Mouse (Mus musculus): ENCODE measurements around the gene Igfbp6.
A peak's percentile ranks its signal among the peaks of the same experiment; 100 is the strongest.

Igfbp6 gene

DNA sequence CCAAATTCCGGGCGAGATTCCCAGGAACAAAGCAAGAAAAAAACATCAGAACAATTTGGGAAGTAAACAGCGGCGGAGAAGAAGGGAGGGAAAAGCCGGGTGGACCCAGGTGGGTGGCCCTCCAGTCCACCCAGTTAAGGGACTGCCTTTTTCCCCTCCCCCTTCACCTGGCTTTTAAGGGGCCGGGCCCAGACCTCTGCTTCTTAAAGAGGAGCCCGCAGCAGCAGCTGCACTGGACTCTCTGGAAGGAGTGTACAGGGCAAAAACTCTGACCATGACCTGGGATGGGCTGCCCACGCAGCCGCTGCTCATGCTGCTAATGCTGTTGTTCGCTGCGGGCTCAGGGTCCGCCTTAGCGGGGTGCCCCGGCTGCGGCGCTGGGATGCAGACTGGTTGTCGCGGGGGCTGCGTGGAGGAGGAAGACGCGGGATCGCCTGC, at the start of gene Igfbp6:
Gene Igfbp6, plus strand, starts transcription at position 89 of the 438 bp plus-strand sequence.
- no peak for DNase-seq (ENCODE audit: low read depth, low spot score)

- DNase-seq (ENCODE audit: low read depth, low spot score) = no peak
Observed at GRCm38 (mm10) chr15:102094988-102095387, 49.2 kb upstream of the Igfbp6 start.

GRCm38 (mm10) chr15:102097147-102097915, 46.8 kb upstream of the Igfbp6 start:
- no peak for DNase-seq (ENCODE audit: low read depth, low spot score)

DNA sequence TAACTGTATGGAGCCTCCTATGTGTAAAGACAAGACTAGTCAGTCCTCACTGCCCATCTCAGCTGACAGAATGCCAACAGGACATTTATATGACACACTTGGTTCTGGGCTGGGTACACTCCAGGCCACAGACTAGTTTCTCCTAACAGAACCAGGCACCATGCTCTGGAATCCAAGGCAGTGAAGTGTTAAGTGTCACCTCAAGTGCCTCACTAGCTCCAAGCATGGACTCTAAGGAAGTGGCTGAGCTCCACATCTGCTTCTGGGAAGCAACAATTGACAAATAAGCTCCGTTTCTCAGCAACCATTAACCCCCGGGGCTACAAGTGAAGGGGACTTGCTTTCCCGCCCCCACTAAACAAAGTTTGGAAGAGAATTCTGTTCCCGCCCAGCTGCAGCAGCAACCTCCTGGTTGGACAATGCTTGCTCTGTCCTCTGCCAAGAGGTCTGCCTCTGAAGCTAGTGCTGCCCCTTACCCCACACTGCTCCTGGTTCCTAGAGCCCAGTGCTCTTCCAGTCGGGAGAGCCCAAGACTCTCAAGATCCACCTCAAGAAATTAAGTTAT, 46.1 kb upstream of the Igfbp6 start:
- DNase-seq (ENCODE audit: low read depth, low spot score) = no peak

DNA sequence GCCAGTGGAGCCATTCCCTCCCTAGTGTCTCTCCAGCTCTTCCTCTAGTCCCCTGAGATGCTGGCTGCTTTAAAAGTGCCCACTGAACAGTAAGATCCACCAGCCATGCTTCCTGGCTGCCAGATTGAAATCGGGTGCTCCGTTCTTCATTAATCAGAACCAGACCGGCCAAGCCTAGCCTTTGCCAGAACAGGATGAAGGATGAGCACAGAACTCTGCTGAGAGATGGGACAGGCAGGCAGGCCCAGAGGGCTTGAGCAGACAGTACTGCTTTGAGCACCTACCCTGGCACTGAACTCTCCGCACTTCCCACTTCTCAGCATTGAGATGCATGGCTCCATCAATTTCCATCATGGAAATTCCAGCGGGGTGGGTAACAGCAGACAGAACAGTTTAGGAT, 44.9 kb upstream of the Igfbp6 start:
- no peak for DNase-seq (ENCODE audit: low read depth, low spot score)

GRCm38 (mm10) chr15:102099771-102100160, 44.4 kb upstream of the Igfbp6 start:
- DNase-seq (ENCODE audit: low read depth, low spot score) = no peak

- DNase-seq (ENCODE audit: low read depth, low spot score) = peak; percentile 72
Observed at GRCm38 (mm10) chr15:102100161-102100981, 43.8 kb upstream of the Igfbp6 start, which contains the start of gene Tns2. TSS of gene Tns2 (plus strand) at chr15:102100413.

- DNase-seq (ENCODE audit: low read depth, low spot score) = no peak
Observed at GRCm38 (mm10) chr15:102100996-102101671, 43.0 kb upstream of the Igfbp6 start.

DNA sequence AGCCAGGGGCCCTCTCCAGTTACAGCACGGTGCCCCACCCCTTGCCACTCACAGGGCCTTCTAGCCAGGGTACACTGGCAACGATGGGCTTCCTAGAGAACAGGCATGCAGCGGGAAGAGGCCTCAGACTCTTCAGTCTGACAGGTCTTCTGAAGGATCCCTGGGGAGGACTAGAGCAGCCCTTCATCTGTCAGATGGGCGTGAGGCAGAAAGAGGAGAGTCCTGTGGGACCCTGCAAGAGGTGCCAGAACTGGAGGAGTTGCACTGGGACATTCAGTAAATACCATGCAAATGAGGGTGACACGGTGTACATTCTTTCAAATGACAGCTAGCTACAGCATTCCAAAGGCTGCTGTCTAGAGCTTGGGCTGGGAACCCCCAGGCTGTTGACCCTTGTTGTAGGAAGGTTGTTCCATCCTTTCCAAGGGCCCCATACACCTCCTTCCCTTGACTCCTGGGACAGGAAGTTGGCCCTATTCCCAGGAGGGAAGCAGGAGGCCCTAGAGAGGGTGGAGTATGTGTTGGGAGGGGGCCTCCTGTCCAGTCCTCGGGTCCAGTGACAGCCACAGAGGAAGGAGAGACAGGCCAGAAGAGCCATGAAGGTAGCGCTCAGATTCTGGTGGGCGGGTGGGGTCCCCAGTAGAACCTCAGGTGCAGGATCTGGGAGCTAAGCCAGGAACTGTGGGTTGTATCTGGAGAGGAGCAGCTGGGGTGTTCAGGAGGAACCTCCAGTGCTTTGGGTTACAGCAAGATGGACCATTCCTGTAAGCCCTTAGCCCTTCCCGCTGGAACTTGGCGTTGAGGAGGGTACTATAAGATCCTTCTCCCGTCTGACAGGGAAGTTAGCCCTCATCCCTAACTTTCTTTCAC, 42.3 kb upstream of the Igfbp6 start:
- no peak for DNase-seq (ENCODE audit: low read depth, low spot score)

GRCm38 (mm10) chr15:102102548-102103121, 41.5 kb upstream of the Igfbp6 start:
- no peak for DNase-seq (ENCODE audit: low read depth, low spot score)

- no peak for DNase-seq (ENCODE audit: low read depth, low spot score)
Observed at GRCm38 (mm10) chr15:102103371-102103946, 40.7 kb upstream of the Igfbp6 start.

DNA sequence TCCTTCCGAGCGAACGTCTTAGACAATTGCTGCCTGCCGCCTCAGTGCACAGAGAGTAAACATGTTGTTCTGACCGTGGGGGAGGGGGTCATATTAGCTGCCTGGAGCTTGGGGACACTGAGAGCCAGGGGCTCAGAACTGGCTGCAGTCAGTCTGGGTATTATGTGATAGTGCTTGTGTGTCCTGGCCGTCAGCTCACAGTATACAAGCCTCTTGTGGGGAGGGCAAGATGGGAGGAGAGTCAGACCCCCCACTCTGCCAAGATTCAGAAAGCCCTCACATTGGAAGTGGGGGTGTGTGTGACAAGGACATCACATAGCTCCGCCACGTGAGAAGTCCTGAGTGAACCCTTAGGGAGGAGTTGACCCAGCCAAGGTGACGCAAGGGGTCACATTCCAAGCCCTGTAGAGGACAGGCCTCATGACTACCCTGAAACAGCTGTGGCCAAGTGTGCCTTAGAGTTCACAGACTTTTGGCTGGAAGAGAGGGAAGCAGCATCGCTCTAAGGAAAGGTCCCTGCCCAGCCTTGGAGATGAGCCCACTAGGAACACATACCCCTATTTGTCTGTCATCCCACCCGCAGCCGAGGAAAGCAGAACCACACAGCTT, 40.1 kb upstream of the Igfbp6 start:
- no peak for DNase-seq (ENCODE audit: low read depth, low spot score)

GRCm38 (mm10) chr15:102105360-102105759, 38.8 kb upstream of the Igfbp6 start:
- DNase-seq (ENCODE audit: low read depth, low spot score) = no peak

GRCm38 (mm10) chr15:102105764-102106730, 38.1 kb upstream of the Igfbp6 start:
- DNase-seq (ENCODE audit: low read depth, low spot score) = no peak

GRCm38 (mm10) chr15:102106754-102107456, 37.3 kb upstream of the Igfbp6 start:
- DNase-seq (ENCODE audit: low read depth, low spot score) = no peak

DNA sequence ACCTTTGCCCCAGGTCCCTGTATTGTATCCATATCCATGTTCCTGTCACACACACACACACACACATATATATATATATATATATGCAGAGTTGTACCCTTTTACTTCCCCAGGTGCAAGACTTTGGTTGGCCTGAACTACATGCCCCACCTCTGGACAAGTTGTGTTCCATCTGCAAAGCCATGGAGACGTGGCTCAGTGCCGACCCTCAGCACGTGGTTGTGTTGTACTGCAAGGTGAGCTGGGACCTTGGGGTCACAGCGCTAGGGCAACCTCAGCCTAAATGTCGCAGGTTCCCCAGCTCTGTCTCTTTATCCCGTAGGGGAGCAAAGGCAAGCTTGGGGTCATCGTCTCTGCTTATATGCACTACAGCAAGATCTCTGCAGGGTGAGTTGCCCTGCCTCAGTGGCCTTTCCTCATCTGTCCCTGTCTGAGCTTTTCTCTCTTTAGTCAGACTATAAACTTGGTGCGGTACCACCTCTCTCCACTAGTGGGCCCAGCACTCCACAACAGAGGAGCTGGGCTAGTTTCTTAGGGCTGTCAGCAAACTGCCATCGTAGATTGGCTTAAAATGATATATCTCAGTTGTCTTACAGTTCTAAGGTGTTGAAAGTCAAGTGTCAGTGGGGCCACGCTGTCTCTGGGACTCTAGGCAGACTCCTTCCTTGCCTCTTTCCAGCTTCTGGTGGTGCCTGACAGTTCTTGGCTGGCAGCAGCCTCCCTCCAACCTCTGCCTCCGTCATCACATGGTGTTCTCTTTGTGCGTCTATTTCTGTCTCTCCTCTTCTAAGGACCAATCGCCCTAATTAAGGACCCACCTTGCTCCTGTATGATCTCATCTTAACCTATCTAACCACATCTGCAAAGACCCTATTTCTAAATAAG, 36.2 kb upstream of the Igfbp6 start:
- peak; percentile 51 for DNase-seq (ENCODE audit: low read depth, low spot score)
